Mouse (Mus musculus): Measurements from ENCODE around the gene Sorbs1. TPM values are rescaled to one million over a fixed set of nuclear protein-coding genes. Genes with fewer than 3 reads are reported as not detected.

Gene Sorbs1
- polyA plus RNA-seq, 2 experiments = 11.3 to 31.0 TPM

DNA sequence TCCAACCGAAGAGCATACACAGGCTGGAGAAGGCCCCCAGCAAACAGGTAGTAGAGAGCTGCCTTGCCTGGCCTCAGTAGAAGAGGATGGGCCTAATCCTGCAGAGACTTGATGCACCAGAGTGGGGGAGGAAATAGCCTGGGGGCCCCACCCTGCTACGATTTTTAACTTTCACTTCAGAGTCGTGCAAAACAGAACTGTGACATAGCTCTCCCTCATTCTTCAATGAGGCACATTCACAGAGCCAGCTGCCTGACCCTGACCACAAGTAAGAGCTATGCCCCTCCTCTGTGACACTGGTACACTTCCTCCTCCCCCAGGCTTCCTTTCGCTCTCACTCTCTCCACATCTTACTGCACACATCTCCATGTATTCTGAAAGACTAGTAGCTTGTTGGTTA is 256.2 kb downstream of the Sorbs1 start:
- H3K27ac ChIP-seq = no peak overlapping the region
- no peak for TF ChIP-seq CTCF (IDR thresholded peaks at IDR 0.05; ENCODE audit: low read depth)
- TF ChIP-seq EP300 (IDR thresholded peaks at IDR 0.05; ENCODE audit: low read depth) = no peak
- H3K4me1 ChIP-seq (replicated peaks; ENCODE audit: control insufficient read depth in 2 of 2, insufficient read depth in 2 of 2, low read length in 1 of 2) = peaks cover 5 to 22% of the 10 kb centered on the region in 2 experiments; a peak in 2 of 4 replicates
- ATAC-seq (ENCODE audit: insufficient read depth) (no peak), DNase-seq (ENCODE audit: low read depth in 3 of 3, low spot score in 3 of 3) (no peak)
- H3K4me2 ChIP-seq (ENCODE audit: low read depth) = no peak overlapping the region
- no peaks in the 10 kb centered on the region for H3K36me3 ChIP-seq (replicated peaks; ENCODE audit: control insufficient read depth, insufficient read depth, low read depth)
- no peaks in the 10 kb centered on the region for H3K9me3 ChIP-seq (ENCODE audit: control insufficient read depth, low read length)
- H3K9ac ChIP-seq (replicated peaks) = no peak overlapping the region
- H3K27me3 ChIP-seq (ENCODE audit: control insufficient read depth, insufficient read depth, low read length) = no peaks in the 10 kb centered on the region
- no peak overlapping the region for H3K4me3 ChIP-seq (ENCODE audit: insufficient read depth in 1 of 2, low read depth in 2 of 2, low read length in 2 of 2)
- 22% methylated on average over 4 of the region's 4 CpGs for WGBS (ENCODE audit: insufficient replicate concordance)

DNA sequence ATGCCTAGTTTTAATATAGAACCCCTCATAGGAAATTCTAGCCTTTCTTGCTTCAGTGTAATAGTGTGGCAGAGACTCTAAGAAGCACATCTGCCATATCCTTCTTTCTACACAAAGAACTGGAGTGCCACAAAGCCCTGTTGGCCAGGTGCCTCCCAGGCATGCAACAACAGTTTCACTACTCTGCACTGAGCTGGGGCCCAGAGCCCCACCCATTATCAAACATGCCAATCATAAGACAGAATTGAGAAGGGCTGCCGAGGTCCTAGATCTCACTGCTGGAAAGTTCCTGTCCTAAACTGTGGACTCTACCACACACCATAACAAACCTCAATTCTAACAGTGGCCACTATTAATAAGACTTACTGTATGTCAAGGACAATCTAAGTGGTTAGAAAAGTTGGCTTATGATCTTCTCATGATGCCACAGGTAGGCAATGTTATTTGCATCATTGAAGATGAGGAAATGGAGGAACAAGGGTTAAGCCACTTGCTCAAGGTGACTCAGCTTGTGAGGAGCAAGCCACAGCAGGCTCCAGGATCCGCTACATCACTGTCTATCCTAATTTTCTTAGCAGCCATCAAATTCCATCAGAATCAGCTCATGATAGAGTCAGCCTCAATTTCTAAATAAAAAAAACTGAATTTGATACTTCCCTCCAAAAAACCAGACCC is 257.1 kb downstream of the Sorbs1 start:
- no peak overlapping the region for H3K4me3 ChIP-seq (ENCODE audit: insufficient read depth in 1 of 2, low read depth in 2 of 2, low read length in 2 of 2)
- H3K4me1 ChIP-seq (replicated peaks; ENCODE audit: control insufficient read depth in 2 of 2, insufficient read depth in 2 of 2, low read length in 1 of 2) = peaks cover 5 to 22% of the 10 kb centered on the region in 2 experiments; a peak in 2 of 4 replicates
- H3K9ac ChIP-seq (replicated peaks) = no peak overlapping the region
- H3K9me3 ChIP-seq (ENCODE audit: control insufficient read depth, low read length) = no peaks in the 10 kb centered on the region
- no peaks in the 10 kb centered on the region for H3K36me3 ChIP-seq (replicated peaks; ENCODE audit: control insufficient read depth, insufficient read depth, low read depth)
- no peak overlapping the region for H3K27ac ChIP-seq
- no peak for DNase-seq (ENCODE audit: low read depth in 3 of 3, low spot score in 3 of 3)
- TF ChIP-seq EP300 (IDR thresholded peaks at IDR 0.05; ENCODE audit: low read depth) = no peak
- TF ChIP-seq CTCF (IDR thresholded peaks at IDR 0.05; ENCODE audit: low read depth) = no peak
- no peak overlapping the region for H3K4me2 ChIP-seq (ENCODE audit: low read depth)
- H3K27me3 ChIP-seq (ENCODE audit: control insufficient read depth, insufficient read depth, low read length) = no peaks in the 10 kb centered on the region
- no peak for ATAC-seq (ENCODE audit: insufficient read depth)
- 41% methylated on average over 2 of the region's 2 CpGs for WGBS (ENCODE audit: insufficient replicate concordance)

DNA sequence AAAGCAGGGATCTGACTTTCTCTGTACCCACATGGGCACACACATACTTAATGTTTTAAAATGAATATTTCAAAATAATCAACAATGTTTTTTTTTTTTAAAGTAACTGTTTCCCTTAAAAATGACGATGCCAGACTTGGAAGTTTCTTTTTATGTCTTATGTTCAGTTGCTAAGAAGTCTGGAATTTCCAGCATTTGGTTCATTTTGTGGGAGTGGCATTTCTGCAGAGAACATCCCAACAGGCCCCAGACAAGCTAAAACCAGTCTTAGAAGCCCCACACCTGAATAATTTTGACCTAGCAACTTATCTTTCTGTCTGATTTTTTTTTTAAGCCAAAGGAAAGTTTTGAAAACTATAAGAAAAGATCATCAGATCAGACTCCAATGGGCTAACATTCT is 258.0 kb downstream of the Sorbs1 start:
- H3K4me1 ChIP-seq (replicated peaks; ENCODE audit: control insufficient read depth in 2 of 2, insufficient read depth in 2 of 2, low read length in 1 of 2) = peaks cover 5 to 20% of the 10 kb centered on the region in 2 experiments; a peak in 2 of 4 replicates

DNA sequence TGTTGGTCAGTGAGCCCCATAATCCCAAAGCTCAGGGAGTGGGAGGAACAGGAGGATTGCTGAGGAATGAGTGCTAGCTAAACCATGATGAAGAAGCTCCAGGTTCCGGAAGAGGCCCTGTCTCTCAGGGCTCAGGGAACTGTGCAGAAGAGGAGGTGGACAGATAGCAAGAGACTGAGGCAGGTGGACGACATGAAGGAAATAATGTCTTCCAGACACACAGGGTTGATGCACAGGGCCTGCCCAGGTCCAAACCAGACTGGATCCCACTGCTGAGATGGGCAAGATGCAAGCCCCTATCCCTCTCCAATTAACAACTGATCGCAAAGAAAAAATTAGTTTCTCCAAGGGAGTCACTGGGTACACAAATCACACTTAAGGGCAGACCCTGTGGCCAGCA is 258.8 kb downstream of the Sorbs1 start:
- ATAC-seq (ENCODE audit: insufficient read depth) (no peak), DNase-seq (ENCODE audit: low read depth in 3 of 3, low spot score in 3 of 3) (no peak)
- Histone ChIP-seq H3K4me3 (ENCODE audit: insufficient read depth in 1 of 2, low read depth in 2 of 2, low read length in 2 of 2) (no peak overlapping the region), H3K9me3 (ENCODE audit: control insufficient read depth, low read length) (no peaks in the 10 kb centered on the region), H3K9ac (replicated peaks) (no peak overlapping the region), H3K4me1 (replicated peaks; ENCODE audit: control insufficient read depth in 2 of 2, insufficient read depth in 2 of 2, low read length in 1 of 2) (peaks cover 5 to 16% of the 10 kb centered on the region in 2 experiments; a peak in 2 of 4 replicates), H3K36me3 (replicated peaks; ENCODE audit: control insufficient read depth, insufficient read depth, low read depth) (peaks cover 2% of the 10 kb centered on the region; the same call in 1 of the 2 replicates), H3K27me3 (ENCODE audit: control insufficient read depth, insufficient read depth, low read length) (no peaks in the 10 kb centered on the region), H3K4me2 (ENCODE audit: low read depth) (no peak overlapping the region), H3K27ac (no peak overlapping the region)
- TF ChIP-seq EP300 (IDR thresholded peaks at IDR 0.05; ENCODE audit: low read depth) (no peak), CTCF (IDR thresholded peaks at IDR 0.05; ENCODE audit: low read depth) (no peak)
- WGBS (ENCODE audit: insufficient replicate concordance) = 70% methylated on average over 3 of the region's 3 CpGs

More for the DNA sequence above, 258.0 kb downstream of the Sorbs1 start:
- Histone ChIP-seq H3K27me3 (ENCODE audit: control insufficient read depth, insufficient read depth, low read length) (no peaks in the 10 kb centered on the region), H3K4me2 (ENCODE audit: low read depth) (no peak overlapping the region), H3K9ac (replicated peaks) (no peak overlapping the region), H3K36me3 (replicated peaks; ENCODE audit: control insufficient read depth, insufficient read depth, low read depth) (peaks cover 2% of the 10 kb centered on the region; the same call in 1 of the 2 replicates), H3K27ac (no peak overlapping the region), H3K9me3 (ENCODE audit: control insufficient read depth, low read length) (no peaks in the 10 kb centered on the region), H3K4me3 (ENCODE audit: insufficient read depth in 1 of 2, low read depth in 2 of 2, low read length in 2 of 2) (no peak overlapping the region)
- ATAC-seq (ENCODE audit: insufficient read depth) (no peak), DNase-seq (ENCODE audit: low read depth in 3 of 3, low spot score in 3 of 3) (no peak)
- TF ChIP-seq CTCF (IDR thresholded peaks at IDR 0.05; ENCODE audit: low read depth) = no peak
- TF ChIP-seq EP300 (IDR thresholded peaks at IDR 0.05; ENCODE audit: low read depth) = no peak
- 61% methylated on average over 1 of the region's 1 CpGs for WGBS (ENCODE audit: insufficient replicate concordance)

DNA sequence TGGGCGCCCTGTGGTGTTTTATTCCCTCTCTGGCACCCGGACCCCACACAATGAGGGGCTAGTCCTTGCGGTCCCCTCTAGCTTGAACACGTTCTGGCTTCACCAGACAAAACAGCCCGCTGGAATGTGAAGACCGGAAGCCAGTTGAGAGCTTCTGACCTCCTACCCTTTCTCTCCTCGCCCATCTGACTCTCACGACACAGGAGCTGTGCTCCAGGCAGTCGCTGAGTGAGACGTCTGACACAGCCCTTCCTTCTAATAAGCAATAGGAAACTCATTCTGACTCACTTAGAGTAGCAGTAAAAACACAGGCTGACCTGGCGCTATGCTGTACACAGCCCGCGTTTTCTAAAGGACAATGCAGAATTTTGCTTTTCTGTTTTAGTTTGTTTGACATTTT is 259.8 kb downstream of the Sorbs1 start:
- no peaks in the 10 kb centered on the region for H3K9me3 ChIP-seq (ENCODE audit: control insufficient read depth, low read length)
- no peak overlapping the region for H3K27ac ChIP-seq
- DNase-seq (ENCODE audit: low read depth in 3 of 3, low spot score in 3 of 3) = no peak

More for the DNA sequence above, 259.8 kb downstream of the Sorbs1 start:
- Histone ChIP-seq H3K36me3 (replicated peaks; ENCODE audit: control insufficient read depth, insufficient read depth, low read depth) (peaks cover 2% of the 10 kb centered on the region), H3K4me1 (replicated peaks; ENCODE audit: control insufficient read depth in 2 of 2, insufficient read depth in 2 of 2, low read length in 1 of 2) (peaks cover 5 to 16% of the 10 kb centered on the region in 2 experiments; a peak in 2 of 4 replicates), H3K9ac (replicated peaks) (no peak overlapping the region), H3K4me3 (ENCODE audit: insufficient read depth in 1 of 2, low read depth in 2 of 2, low read length in 2 of 2) (no peak overlapping the region), H3K27me3 (ENCODE audit: control insufficient read depth, insufficient read depth, low read length) (no peaks in the 10 kb centered on the region), H3K4me2 (ENCODE audit: low read depth) (no peak overlapping the region)
- no peak for TF ChIP-seq CTCF (IDR thresholded peaks at IDR 0.05; ENCODE audit: low read depth)
- TF ChIP-seq EP300 (IDR thresholded peaks at IDR 0.05; ENCODE audit: low read depth) = no peak
- WGBS (ENCODE audit: insufficient replicate concordance) = 46% methylated on average over 13 of the region's 13 CpGs
- no peak for ATAC-seq (ENCODE audit: insufficient read depth)

All from liver, embryonic 14.5 days (tissue).